Mouse (Mus musculus): Measurements from ENCODE around the gene Crk.
"Not testable (repeated sequence)": the region's sequence is repeated elsewhere in the genome, so short reads cannot be mapped to it uniquely, and the experiment has no call there.

Gene Crk

GRCm38 (mm10) chr11:75684956-75685355 is 5.9 kb downstream of the Crk start:
- no peak for DNase-seq (ENCODE audit: low spot score in 2 of 2)

- no peak for DNase-seq (ENCODE audit: low spot score in 2 of 2)
Measured at GRCm38 (mm10) chr11:75687343-75687993, 8.4 kb downstream of the Crk start.

- no peak for DNase-seq (ENCODE audit: low spot score in 2 of 2)
Measured at GRCm38 (mm10) chr11:75688132-75688531, 9.1 kb downstream of the Crk start.

GRCm38 (mm10) chr11:75689977-75690376 is 10.9 kb downstream of the Crk start:
- DNase-seq (ENCODE audit: low spot score in 2 of 2) = no peak

GRCm38 (mm10) chr11:75691047-75691446 is 12.0 kb downstream of the Crk start:
- no peak for DNase-seq (ENCODE audit: low spot score in 2 of 2)

GRCm38 (mm10) chr11:75693570-75693969 is 14.5 kb downstream of the Crk start:
- DNase-seq (ENCODE audit: low spot score in 2 of 2) = no peak

GRCm38 (mm10) chr11:75697464-75697863 is 18.4 kb downstream of the Crk start:
- DNase-seq (ENCODE audit: low spot score in 2 of 2) = not testable (repeated sequence)

GRCm38 (mm10) chr11:75700557-75700956 is 21.5 kb downstream of the Crk start:
- DNase-seq (ENCODE audit: low spot score in 2 of 2) = no peak

GRCm38 (mm10) chr11:75702761-75703160 is 23.7 kb downstream of the Crk start:
- no peak for DNase-seq (ENCODE audit: low spot score in 2 of 2)

- DNase-seq (ENCODE audit: low spot score in 2 of 2) = no peak
Measured at GRCm38 (mm10) chr11:75703748-75704147, 24.7 kb downstream of the Crk start.

- DNase-seq (ENCODE audit: low spot score in 2 of 2) = no peak
Measured at GRCm38 (mm10) chr11:75713949-75714348, 34.9 kb downstream of the Crk start.

GRCm38 (mm10) chr11:75715556-75715955 is 36.5 kb downstream of the Crk start:
- DNase-seq (ENCODE audit: low spot score in 2 of 2) = no peak

- DNase-seq (ENCODE audit: low spot score in 2 of 2) = no peak
Measured at GRCm38 (mm10) chr11:75716661-75717325, 37.7 kb downstream of the Crk start.

- no peak for DNase-seq (ENCODE audit: low spot score in 2 of 2)
Measured at GRCm38 (mm10) chr11:75722339-75722738, 43.3 kb downstream of the Crk start.

GRCm38 (mm10) chr11:75727168-75727567 is 48.1 kb downstream of the Crk start:
- no peak for DNase-seq (ENCODE audit: low spot score in 2 of 2)

- DNase-seq (ENCODE audit: low spot score in 2 of 2) = not testable (repeated sequence)
Measured at GRCm38 (mm10) chr11:75727659-75728058, 48.6 kb downstream of the Crk start.

GRCm38 (mm10) chr11:75732434-75733226 is 53.6 kb downstream of the Crk start, which contains the start of gene Ywhae:
Gene Ywhae, plus strand, starts transcription at chr11:75732869.
- peak; percentile 47 to 88 for DNase-seq (ENCODE audit: low spot score in 2 of 2)

- DNase-seq (ENCODE audit: low spot score in 2 of 2) = peak in 1 of 2 experiments; percentile 64
Measured at GRCm38 (mm10) chr11:75733227-75733940, 54.3 kb downstream of the Crk start.

GRCm38 (mm10) chr11:75735462-75736252 is 56.6 kb downstream of the Crk start:
- DNase-seq (ENCODE audit: low spot score in 2 of 2) = no peak

GRCm38 (mm10) chr11:75736978-75737377 is 57.9 kb downstream of the Crk start:
- DNase-seq (ENCODE audit: low spot score in 2 of 2) = no peak

Measured in left cerebral cortex, adult 9 months (tissue).